Mouse (Mus musculus): ENCODE measurements at regions not wholly inside any gene's neighbourhood (a gene's known extent, or its start where the extent isn't known, plus 50 kb on each side); places are given as distances from the start of the nearest gene placed in this dataset.

DNA sequence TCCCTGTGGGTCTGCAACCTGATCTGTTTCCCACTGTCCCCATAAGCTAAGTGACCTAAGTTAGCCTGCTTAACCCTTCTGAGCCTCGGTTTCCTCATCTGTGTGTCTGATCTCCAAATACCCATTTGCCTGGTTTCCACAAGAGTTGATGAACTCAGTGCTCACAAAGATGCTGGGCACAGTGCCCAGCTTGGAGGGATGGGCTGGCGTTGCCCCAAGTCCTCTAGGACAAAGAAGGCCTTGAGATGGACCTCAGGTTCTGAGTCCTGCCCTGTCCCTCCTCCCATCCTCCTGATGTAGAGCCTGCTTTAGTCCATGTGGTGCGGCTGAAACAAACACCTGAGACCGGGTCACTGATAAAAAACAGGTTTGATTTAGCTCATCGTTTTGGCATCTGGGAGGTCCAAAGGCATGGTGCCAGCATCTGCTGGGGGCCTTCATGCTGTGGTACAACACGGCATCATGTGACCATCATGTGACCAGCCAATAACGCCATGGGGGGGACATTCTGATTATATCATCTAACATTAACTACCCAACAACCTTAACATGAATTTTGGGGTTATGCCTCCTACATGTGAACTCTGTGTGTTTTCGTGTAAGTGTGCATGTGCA lies 441.8 kb downstream of the Ptpru start:
- no peak overlapping the region for H3K4me3 ChIP-seq (replicated peaks in 1 of 3; ENCODE audit: low read depth in 2 of 3, low read length in 2 of 3, poor library complexity in 1 of 3)
- TF ChIP-seq MAZ (IDR thresholded peaks at IDR 0.05; ENCODE audit: low read depth, low read length) (no peak), NRF1 (IDR thresholded peaks at IDR 0.05; ENCODE audit: low read depth, low read length) (no peak), MYC (IDR thresholded peaks at IDR 0.05; ENCODE audit: low read depth, low read length) (no peak), NELFE (IDR thresholded peaks at IDR 0.05; ENCODE audit: low read depth, low read length) (no peak), KAT2A (IDR thresholded peaks at IDR 0.05; ENCODE audit: insufficient replicate concordance, low read length) (no peak), POLR2AphosphoS2 (IDR thresholded peaks at IDR 0.05; ENCODE audit: low read depth, low read length) (no peak), MAX (IDR thresholded peaks at IDR 0.05; ENCODE audit: low read length) (no peak), HCFC1 (IDR thresholded peaks at IDR 0.05; ENCODE audit: low read depth, low read length) (no peak), ELF1 (IDR thresholded peaks at IDR 0.05; ENCODE audit: low read depth, low read length) (no peak), E2F4 (IDR thresholded peaks at IDR 0.05; ENCODE audit: insufficient replicate concordance, low read depth, low read length) (no peak), POLR2A (IDR thresholded peaks at IDR 0.05; ENCODE audit: low read depth, low read length) (no peak), USF1 (IDR thresholded peaks at IDR 0.05; ENCODE audit: low read depth, low read length) (no peak)
- H3K27me3 ChIP-seq (replicated peaks) = no peaks in the 10 kb centered on the region
- no peak overlapping the region for H3K9ac ChIP-seq (ENCODE audit: insufficient read depth, low read depth)
- H3K27ac ChIP-seq (ENCODE audit: insufficient read depth, low read depth) = no peak overlapping the region
- no peak overlapping the region for H3K4me2 ChIP-seq (ENCODE audit: insufficient read depth, low read depth, poor library complexity, severe bottlenecking)
- H3K4me1 ChIP-seq (ENCODE audit: control insufficient read depth in 1 of 2, insufficient read depth in 2 of 2) = peaks cover 25 to 56% of the 10 kb centered on the region in 2 experiments
- H3K9me3 ChIP-seq (replicated peaks; ENCODE audit: low read length) = peaks cover 6% of the 10 kb centered on the region
- no peaks in the 10 kb centered on the region for H3K36me3 ChIP-seq (replicated peaks in 1 of 2; ENCODE audit: control insufficient read depth in 1 of 2, insufficient read depth in 1 of 2, low read length in 1 of 2)
- dilution Hi-C loops (cut with MboI; ENCODE audit: extremely low pct_ligation_motif_present, extremely low pct_unique_long_range_greater_than_20kb, low sequenced_read_pairs) (no loop called here), in situ Hi-C loops (cut with MboI; ENCODE audit: low pct_ligation_motif_present, low pct_unique_long_range_greater_than_20kb, low sequenced_read_pairs) (no loop called here)
- DNase-seq (ENCODE audit: extremely low read depth) = no peak
- H3K79me2 ChIP-seq (replicated peaks; ENCODE audit: control insufficient read depth, extremely low read depth, insufficient read depth, poor library complexity, severe bottlenecking) = no peaks in the 10 kb centered on the region

DNA sequence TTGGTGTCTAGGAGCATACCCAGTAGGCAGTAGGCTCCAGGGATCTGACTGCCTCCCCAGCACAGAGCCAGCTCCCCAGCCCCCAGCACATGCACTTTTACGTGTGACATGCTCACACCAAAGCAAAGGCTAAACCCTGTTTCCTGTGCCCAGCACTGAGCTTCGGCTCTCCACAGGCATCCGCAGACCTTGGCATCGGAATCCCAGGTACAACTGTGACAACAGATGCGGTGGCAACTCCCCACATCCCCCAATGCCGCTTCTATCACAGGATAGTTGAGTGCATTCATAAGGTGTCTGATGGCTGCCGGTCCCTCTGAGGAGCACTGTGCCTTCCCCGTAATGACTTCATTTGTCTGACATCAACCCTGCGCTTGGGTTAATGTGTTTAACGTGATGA lies 440.9 kb downstream of the Ptpru start:
- Histone ChIP-seq H3K9me3 (replicated peaks; ENCODE audit: low read length) (peaks cover 6% of the 10 kb centered on the region), H3K36me3 (replicated peaks in 1 of 2; ENCODE audit: control insufficient read depth in 1 of 2, insufficient read depth in 1 of 2, low read length in 1 of 2) (no peaks in the 10 kb centered on the region), H3K4me3 (replicated peaks in 1 of 3; ENCODE audit: low read depth in 2 of 3, low read length in 2 of 3, poor library complexity in 1 of 3) (no peak overlapping the region), H3K4me1 (ENCODE audit: control insufficient read depth in 1 of 2, insufficient read depth in 2 of 2) (peaks cover 23 to 52% of the 10 kb centered on the region in 2 experiments), H3K9ac (ENCODE audit: insufficient read depth, low read depth) (no peak overlapping the region), H3K4me2 (ENCODE audit: insufficient read depth, low read depth, poor library complexity, severe bottlenecking) (no peak overlapping the region), H3K79me2 (replicated peaks; ENCODE audit: control insufficient read depth, extremely low read depth, insufficient read depth, poor library complexity, severe bottlenecking) (no peaks in the 10 kb centered on the region), H3K27ac (ENCODE audit: insufficient read depth, low read depth) (no peak overlapping the region), H3K27me3 (replicated peaks) (no peaks in the 10 kb centered on the region)
- no peak for DNase-seq (ENCODE audit: extremely low read depth)
- in situ Hi-C loops (cut with MboI; ENCODE audit: low pct_ligation_motif_present, low pct_unique_long_range_greater_than_20kb, low sequenced_read_pairs) (no loop called here), dilution Hi-C loops (cut with MboI; ENCODE audit: extremely low pct_ligation_motif_present, extremely low pct_unique_long_range_greater_than_20kb, low sequenced_read_pairs) (no loop called here)
- no peak for TF ChIP-seq ZKSCAN1 (IDR thresholded peaks at IDR 0.05; ENCODE audit: borderline replicate concordance, low read depth, low read length)
- TF ChIP-seq KAT2A (IDR thresholded peaks at IDR 0.05; ENCODE audit: insufficient replicate concordance, low read length) = no peak

DNA sequence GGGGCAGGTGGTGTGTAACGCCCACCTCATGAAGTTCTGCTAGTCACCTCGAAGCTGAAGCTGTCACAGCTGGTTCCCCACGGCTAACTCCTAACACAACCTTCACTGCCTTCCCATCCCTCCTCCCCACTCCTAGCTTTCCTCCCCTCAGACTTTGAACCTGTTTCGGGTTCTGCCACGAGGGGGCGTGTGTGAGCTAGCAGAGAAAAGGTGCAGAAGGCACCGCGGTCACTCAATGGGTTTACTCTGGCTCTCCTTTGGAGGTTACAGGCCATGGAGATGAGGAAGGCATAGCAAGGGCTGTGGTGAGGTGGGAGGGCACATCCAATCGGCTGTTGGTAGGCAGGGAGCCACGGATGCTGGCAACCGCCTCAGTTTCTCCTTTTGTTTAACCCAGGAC lies 437.3 kb downstream of the Ptpru start:
- Histone ChIP-seq H3K9me3 (replicated peaks; ENCODE audit: low read length) (peaks cover 6% of the 10 kb centered on the region), H3K27ac (ENCODE audit: insufficient read depth, low read depth) (no peak overlapping the region), H3K9ac (ENCODE audit: insufficient read depth, low read depth) (no peak overlapping the region), H3K79me2 (replicated peaks; ENCODE audit: control insufficient read depth, extremely low read depth, insufficient read depth, poor library complexity, severe bottlenecking) (no peaks in the 10 kb centered on the region), H3K4me2 (ENCODE audit: insufficient read depth, low read depth, poor library complexity, severe bottlenecking) (no peak overlapping the region), H3K4me1 (ENCODE audit: control insufficient read depth in 1 of 2, insufficient read depth in 2 of 2) (peaks cover 10 to 44% of the 10 kb centered on the region in 2 experiments), H3K36me3 (replicated peaks in 1 of 2; ENCODE audit: control insufficient read depth in 1 of 2, insufficient read depth in 1 of 2, low read length in 1 of 2) (no peaks in the 10 kb centered on the region), H3K4me3 (replicated peaks in 1 of 3; ENCODE audit: low read depth in 2 of 3, low read length in 2 of 3, poor library complexity in 1 of 3) (no peak overlapping the region), H3K27me3 (replicated peaks) (no peaks in the 10 kb centered on the region)
- dilution Hi-C loops (cut with MboI; ENCODE audit: extremely low pct_ligation_motif_present, extremely low pct_unique_long_range_greater_than_20kb, low sequenced_read_pairs) (no loop called here), in situ Hi-C loops (cut with MboI; ENCODE audit: low pct_ligation_motif_present, low pct_unique_long_range_greater_than_20kb, low sequenced_read_pairs) (no loop called here)
- TF ChIP-seq RAD21 (IDR thresholded peaks at IDR 0.05; ENCODE audit: low read depth, low read length) (peak; percentile 81), IRF4 (IDR thresholded peaks at IDR 0.05; ENCODE audit: low read depth, low read length) (0 out of 2 replicates have a peak, but pooled peaks have one; percentile 24), JUND (conservative IDR thresholded peaks at IDR 0.05; ENCODE audit: low read depth, low read length) (no peak), ZC3H11A (IDR thresholded peaks at IDR 0.05; ENCODE audit: low read depth, low read length) (peak; percentile 69), CTCF (conservative IDR thresholded peaks at IDR 0.05 in 1 of 2, IDR thresholded peaks at IDR 0.05 in 1 of 2; ENCODE audit: low read depth in 2 of 2, low read length in 2 of 2) (peak; percentile 69 to 92), UBTF (IDR thresholded peaks at IDR 0.05; ENCODE audit: low read depth, low read length) (no peak), MAZ (IDR thresholded peaks at IDR 0.05; ENCODE audit: low read depth, low read length) (0 out of 2 replicates have a peak, but pooled peaks have one; percentile 25), SMC3 (IDR thresholded peaks at IDR 0.05; ENCODE audit: low read depth, low read length) (peak; percentile 98)
- DNase-seq (ENCODE audit: extremely low read depth) = peak; percentile 73

Measured in CH12.LX (cell line).